In genomic region chr5:108485239-108485638, GRCm38 (mm10) we compare ENCODE assay signal across 8 mouse cellular contexts. TPM values are rescaled to one million over a fixed set of nuclear protein-coding genes. Genes with fewer than 3 reads are reported as not detected.
DNase-seq lines count a peak whose midpoint lies in the region; ATAC-seq and TF ChIP-seq lines count a peak whose summit lies in the region.

No protein-coding gene starts in this region.

- TF ChIP-seq CTCF in forebrain, postnatal 0 days (IDR thresholded peaks at IDR 0.05; ENCODE audit: low read depth) = peak; percentile 76
- peak; percentile 39; the same call in 1 of the 2 replicates for TF ChIP-seq CTCF in testis, adult 2 months (IDR thresholded peaks at IDR 0.05; ENCODE audit: control insufficient read depth, insufficient read depth, insufficient replicate concordance, low read depth, low read length)
- peak; percentile 64 for TF ChIP-seq CTCF in lung, adult 2 months (IDR thresholded peaks at IDR 0.05; ENCODE audit: insufficient read depth, low read length)

- 96% methylated on average over 2 of the region's 2 CpGs for WGBS in forebrain, postnatal 0 days
- 96% methylated on average over 2 of the region's 2 CpGs for WGBS in forebrain, embryonic 13.5 days
- 95% methylated on average over 2 of the region's 2 CpGs for WGBS in lung, adult 2 months

- H3K9ac ChIP-seq in forebrain, postnatal 0 days = no peak overlapping the region
- H3K9ac ChIP-seq in forebrain, embryonic 13.5 days = no peak overlapping the region

- H3K4me3 ChIP-seq in forebrain, postnatal 0 days (ENCODE audit: low read depth, low read length) = no peak overlapping the region
- no peak overlapping the region for H3K4me3 ChIP-seq in forebrain, embryonic 13.5 days
- H3K4me3 ChIP-seq in testis, adult 2 months (ENCODE audit: control insufficient read depth, low read depth, low read length) = no peak overlapping the region
- no peak overlapping the region for H3K4me3 ChIP-seq in lung, adult 2 months (replicated peaks; ENCODE audit: extremely low read depth, low read depth, low read length)

- peaks cover 44% of the 10 kb centered on the region for H3K36me3 ChIP-seq in forebrain, postnatal 0 days (ENCODE audit: insufficient read depth)
- H3K36me3 ChIP-seq in forebrain, embryonic 13.5 days (ENCODE audit: poor library complexity, severe bottlenecking) = peaks cover 61% of the 10 kb centered on the region
- H3K36me3 ChIP-seq in testis, adult 2 months (ENCODE audit: control insufficient read depth, insufficient read depth, low read length) = no peaks in the 10 kb centered on the region
- peaks cover 7% of the 10 kb centered on the region; the same call in 1 of the 2 replicates for H3K36me3 ChIP-seq in splenic B cell, adult 2 months (ENCODE audit: control insufficient read depth, insufficient read depth, low read length, poor library complexity, severe bottlenecking)

- H3K27ac ChIP-seq in forebrain, postnatal 0 days (ENCODE audit: low read depth, low read length) = no peak overlapping the region
- no peak overlapping the region for H3K27ac ChIP-seq in forebrain, embryonic 13.5 days
- no peak overlapping the region for H3K27ac ChIP-seq in testis, adult 2 months (ENCODE audit: control insufficient read depth, insufficient read depth, low read depth, low read length)

- no peak for TF ChIP-seq POLR2A in testis, adult 2 months (IDR thresholded peaks at IDR 0.05; ENCODE audit: control insufficient read depth, low read depth, low read length)
- TF ChIP-seq POLR2A in lung, adult 2 months (IDR thresholded peaks at IDR 0.05; ENCODE audit: borderline replicate concordance, extremely low read depth, low read depth, low read length) = no peak

- H3K27me3 ChIP-seq in forebrain, postnatal 0 days (ENCODE audit: insufficient read depth, low read length) = no peaks in the 10 kb centered on the region
- no peaks in the 10 kb centered on the region for H3K27me3 ChIP-seq in forebrain, embryonic 13.5 days
- no peaks in the 10 kb centered on the region for H3K27me3 ChIP-seq in testis, adult 2 months (ENCODE audit: control insufficient read depth, insufficient read depth, low read length)
- no peaks in the 10 kb centered on the region for H3K27me3 ChIP-seq in splenic B cell, adult 2 months (ENCODE audit: control insufficient read depth, insufficient read depth, low read length, poor library complexity, severe bottlenecking)

- H3K4me1 ChIP-seq in forebrain, postnatal 0 days (ENCODE audit: insufficient read depth) = no peaks in the 10 kb centered on the region
- H3K4me1 ChIP-seq in forebrain, embryonic 13.5 days = no peaks in the 10 kb centered on the region
- no peaks in the 10 kb centered on the region for H3K4me1 ChIP-seq in testis, adult 2 months (ENCODE audit: control insufficient read depth, insufficient read depth, low read length)
- H3K4me1 ChIP-seq in lung, adult 2 months (ENCODE audit: control insufficient read depth, insufficient read depth, low read length) = no peaks in the 10 kb centered on the region

- no peak overlapping the region for H3K4me2 ChIP-seq in forebrain, postnatal 0 days (ENCODE audit: low read depth)
- no peak overlapping the region for H3K4me2 ChIP-seq in forebrain, embryonic 13.5 days

- no peaks in the 10 kb centered on the region for H3K9me3 ChIP-seq in forebrain, postnatal 0 days (ENCODE audit: low read length)
- no peaks in the 10 kb centered on the region for H3K9me3 ChIP-seq in forebrain, embryonic 13.5 days (replicated peaks)

- peak; percentile 18; the same call in 1 of the 2 replicates for ATAC-seq in forebrain, postnatal 0 days
- ATAC-seq in forebrain, embryonic 13.5 days = no peak

- DNase-seq in forebrain, postnatal 0 days = peak; percentile 15
- DNase-seq in testis, postnatal 14 days (ENCODE audit: low spot score) = no peak
- peak; percentile 47 for DNase-seq in embryo, embryonic 10 days (ENCODE audit: low spot score)
- DNase-seq in lung, adult 2 months = peak; percentile 23
- DNase-seq in splenic B cell, adult 2 months (ENCODE audit: low read depth, low spot score) = peak; percentile 72
- no peak for DNase-seq in right cerebral cortex, adult 2 months (ENCODE audit: low spot score in 2 of 2)

RNA-seq across cellular contexts. Expression of gene Pcgf3, which starts 24.2 kb away (rescaled TPM):
- 38.3 and 42.7 TPM in 2 replicates for total RNA-seq in forebrain, postnatal 0 days (2014; rRNA removed)
- 12.1 and 18.2 TPM in 2 replicates for polyA plus RNA-seq in forebrain, postnatal 0 days (2015; fragmentation: Nextera tagmentation; extraction: Ambion mirVana)
- 30.1 and 30.8 TPM in 2 replicates for polyA plus RNA-seq in forebrain, embryonic 13.5 days (2015; fragmentation: Nextera tagmentation; extraction: Ambion mirVana)
- polyA plus RNA-seq in testis, adult 2 months (2012; rRNA removed) = 3.5 and 4.3 TPM in 2 replicates
- 7.4 and 11.1 TPM in 2 replicates for polyA plus RNA-seq in lung, adult 2 months (2012; rRNA removed)

RNA-seq across cellular contexts. Expression of gene Mfsd7a, which starts 36.5 kb away (rescaled TPM):
- 0.05 and 0.38 TPM in 2 replicates for total RNA-seq in forebrain, postnatal 0 days (2014; rRNA removed)
- polyA plus RNA-seq in forebrain, postnatal 0 days (2015; fragmentation: Nextera tagmentation; extraction: Ambion mirVana) = 0.12 and 0.13 TPM in 2 replicates
- polyA plus RNA-seq in forebrain, embryonic 13.5 days (2015; fragmentation: Nextera tagmentation; extraction: Ambion mirVana) = 0.06 and 0.17 TPM in 2 replicates
- 0.17 and 0.41 TPM in 2 replicates for polyA plus RNA-seq in testis, adult 2 months (2012; rRNA removed)
- 6.8 and 9.7 TPM in 2 replicates for polyA plus RNA-seq in lung, adult 2 months (2012; rRNA removed)

RNA-seq across cellular contexts. Expression of gene Atp5k, which starts 51.0 kb away (rescaled TPM):
- total RNA-seq in forebrain, postnatal 0 days (2014; rRNA removed) = 152 and 289 TPM in 2 replicates
- polyA plus RNA-seq in forebrain, postnatal 0 days (2015; fragmentation: Nextera tagmentation; extraction: Ambion mirVana) = 489 and 610 TPM in 2 replicates
- 418 and 500 TPM in 2 replicates for polyA plus RNA-seq in forebrain, embryonic 13.5 days (2015; fragmentation: Nextera tagmentation; extraction: Ambion mirVana)
- 42.3 and 46.1 TPM in 2 replicates for polyA plus RNA-seq in testis, adult 2 months (2012; rRNA removed)
- polyA plus RNA-seq in lung, adult 2 months (2012; rRNA removed) = 19.3 and 33.6 TPM in 2 replicates

Comparison
In these comparisons a context has a peak if more than half of its experiments do, and no peak if none do; other contexts are left out.
1. DNase-seq: peak in forebrain, postnatal 0 days (single experiment), embryo, embryonic 10 days (single experiment), lung, adult 2 months (single experiment) and splenic B cell, adult 2 months (single experiment); none in testis, postnatal 14 days (single experiment) and right cerebral cortex, adult 2 months (0 of 2).
2. Peak in every context shown above with its lines, with median percentiles within 50 percentile points of each other: CTCF ChIP-seq.